Mouse (Mus musculus) urinary bladder, postnatal 4 days (tissue): Measurements from ENCODE around the gene Frs3.
A peak's percentile ranks its signal among the peaks of the same experiment; 100 is the strongest.

Source experiments
- DNase-seq, 2 experiments: peaks; one replicate each; pipeline ENCODE4 v3.0.0; 2021 to 2022; ENCODE audit warnings: low spot score in 2 of 2

Gene Frs3

DNA sequence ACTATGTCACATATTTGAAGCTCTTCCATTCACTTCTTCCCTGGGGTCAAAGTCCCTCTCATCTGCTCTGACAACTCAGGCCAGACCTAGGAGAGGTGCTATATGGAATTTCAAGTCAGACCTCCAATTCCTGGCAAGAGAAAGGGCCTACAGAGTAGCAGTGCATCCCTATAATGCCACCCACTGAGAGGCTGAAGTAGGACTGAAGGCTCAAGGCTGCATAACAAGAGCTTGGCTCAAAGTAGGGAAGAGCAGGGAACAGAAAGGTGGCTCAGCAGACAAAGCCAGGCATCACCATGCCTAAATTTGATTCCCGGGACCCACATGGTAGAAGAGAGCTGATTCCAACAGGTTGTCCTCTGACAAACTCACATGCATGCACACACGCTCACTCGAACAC is 2.8 kb downstream of the Frs3 start:
- DNase-seq = no peak

DNA sequence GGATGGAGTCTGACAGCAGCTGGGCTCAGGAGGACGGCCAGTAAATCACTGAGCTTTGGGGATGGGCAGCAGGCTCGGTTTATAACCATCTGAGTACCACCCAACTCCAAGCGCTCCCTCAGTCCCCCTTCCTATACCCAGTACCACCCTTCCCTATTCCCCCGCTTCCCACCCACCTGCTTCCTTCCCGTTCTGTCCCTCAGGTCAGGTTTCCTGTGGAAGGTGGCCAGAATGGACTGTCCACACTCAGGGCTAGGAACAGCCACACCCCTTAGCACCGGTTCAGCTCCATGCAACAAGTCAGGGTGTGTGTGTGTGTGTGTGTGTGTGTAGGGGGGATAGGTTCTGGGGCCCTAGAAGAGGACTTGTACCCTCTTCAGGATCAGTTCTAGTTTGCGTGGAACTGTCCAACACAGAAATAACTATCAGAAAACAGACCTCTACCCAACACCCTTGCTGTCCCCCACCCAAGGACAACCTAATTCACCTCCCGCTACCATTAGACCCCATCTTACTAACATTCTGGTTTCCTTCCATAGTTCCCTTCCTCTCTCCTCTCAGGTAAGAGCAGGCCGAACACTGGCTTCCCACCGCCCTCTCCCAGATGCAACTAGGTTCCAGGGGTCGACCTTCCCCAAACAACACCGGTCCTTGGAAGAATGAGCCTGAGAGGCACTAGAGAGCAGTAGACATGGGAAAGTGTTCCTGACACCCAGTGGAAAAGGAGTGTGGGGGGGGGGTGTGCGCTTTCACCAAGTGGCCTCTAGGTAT is 5.0 kb downstream of the Frs3 start:
- no peak for DNase-seq

DNA sequence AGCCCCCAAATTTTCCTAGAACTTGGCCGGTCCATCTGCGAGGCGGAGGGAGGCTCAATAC is 5.4 kb downstream of the Frs3 start, which contains the start of gene Gm21981:
Gene Gm21981 (minus strand): TSS at position 14 of the 61 bp plus-strand sequence.
- DNase-seq = no peak

DNA sequence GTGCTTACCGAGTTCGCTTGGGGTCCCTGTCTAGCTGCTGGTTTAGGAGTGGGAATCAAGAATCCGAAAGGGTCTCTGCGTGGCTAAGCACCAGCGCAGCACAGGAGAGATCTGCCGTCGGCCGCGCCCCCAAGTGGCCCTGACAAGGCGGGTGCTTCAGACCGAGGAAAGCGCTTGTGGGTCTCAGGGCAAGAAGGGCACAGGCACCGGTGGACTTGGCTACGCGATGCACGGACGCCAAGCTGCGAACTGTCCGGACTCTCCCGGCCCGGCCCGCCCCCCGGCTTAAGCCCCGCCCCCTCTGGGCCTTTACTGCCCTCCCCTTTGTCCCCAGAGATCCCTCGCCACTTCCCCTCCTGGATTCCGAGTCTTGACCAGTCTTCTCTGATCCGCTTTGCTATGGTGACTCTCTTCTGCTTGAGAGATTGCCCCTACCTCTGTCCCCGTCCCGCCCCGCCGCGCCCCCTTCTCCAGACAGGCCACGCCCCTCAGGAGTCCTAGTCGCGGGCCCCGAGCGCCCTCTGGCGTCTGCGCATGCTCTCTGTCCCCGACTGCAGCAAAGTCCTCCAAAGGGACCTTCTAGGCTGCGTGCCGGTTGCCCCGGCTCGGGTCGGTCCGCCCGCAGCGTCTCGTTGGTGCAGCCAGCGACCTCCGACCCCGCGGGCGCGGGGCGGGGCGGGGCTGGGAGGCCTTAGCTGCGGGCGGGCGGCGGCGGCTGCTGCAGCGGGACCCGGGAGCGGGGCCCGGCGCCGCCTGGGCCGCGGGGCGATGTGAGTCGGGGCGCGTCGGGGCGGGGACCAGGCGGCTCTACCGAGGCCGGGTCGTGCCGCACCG is 5.9 kb downstream of the Frs3 start, which contains the start of gene Prickle4:
Gene Prickle4 (minus strand): TSS at position 234 of the 834 bp plus-strand sequence.
- peak; percentile 96 to 98 for DNase-seq

DNA sequence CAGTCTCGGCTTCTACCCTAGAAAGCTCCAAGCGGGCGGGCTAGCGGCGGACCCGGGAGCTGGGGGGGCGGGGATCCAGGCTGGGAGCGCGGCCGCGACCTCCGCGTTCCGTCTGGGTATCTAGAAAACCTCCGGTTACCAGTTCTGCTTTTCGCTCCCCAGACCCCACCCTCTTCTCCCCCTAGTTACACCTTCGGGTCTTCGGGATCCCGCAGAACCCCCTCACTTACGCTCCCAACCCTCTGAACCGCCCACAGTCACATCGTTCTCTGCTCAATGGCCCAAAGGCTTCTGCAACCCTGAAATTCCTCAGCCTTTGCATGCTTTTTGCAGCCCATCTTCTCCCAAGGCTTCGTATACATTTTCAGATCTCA is 6.5 kb downstream of the Frs3 start:
- no peak for DNase-seq

DNA sequence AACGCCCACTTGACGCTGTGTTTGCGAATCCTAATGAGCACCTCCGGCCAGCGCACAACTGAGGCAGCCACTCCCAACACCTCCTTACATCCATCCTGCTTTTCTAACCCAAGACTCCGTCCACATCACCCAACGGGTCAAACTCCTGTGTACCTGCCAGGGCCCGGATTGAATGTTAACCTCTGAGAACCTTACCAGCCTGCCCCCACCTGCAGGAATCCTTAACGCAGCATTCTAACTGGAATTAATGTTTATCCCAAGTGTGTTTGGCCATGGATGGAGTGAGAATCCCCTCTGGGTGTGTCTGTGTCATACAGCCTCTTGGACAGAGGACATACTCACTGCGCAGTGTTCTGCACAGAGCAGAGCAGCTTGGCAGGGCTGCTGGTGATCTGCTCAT is 9.3 kb downstream of the Frs3 start:
- no peak for DNase-seq

DNA sequence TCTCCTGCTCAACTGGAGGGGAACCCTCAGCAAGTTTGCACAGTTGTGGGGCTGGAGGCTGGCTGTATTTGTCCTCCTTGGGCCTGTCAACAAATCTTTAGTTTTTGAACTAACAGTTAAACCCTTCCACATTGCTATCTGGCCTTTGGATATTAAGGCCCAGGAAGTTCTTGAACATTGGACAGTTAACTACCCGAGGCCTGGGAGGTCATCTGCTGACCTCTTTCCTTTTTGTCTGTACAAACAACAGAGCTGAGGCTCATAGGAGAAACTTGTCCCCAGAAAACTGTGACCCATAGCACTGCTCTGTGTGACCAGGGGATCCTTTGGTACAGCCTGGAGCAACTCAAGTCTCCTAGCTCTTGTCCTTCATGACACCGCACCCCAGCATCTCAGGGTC is 10.2 kb downstream of the Frs3 start:
- no peak for DNase-seq

DNA sequence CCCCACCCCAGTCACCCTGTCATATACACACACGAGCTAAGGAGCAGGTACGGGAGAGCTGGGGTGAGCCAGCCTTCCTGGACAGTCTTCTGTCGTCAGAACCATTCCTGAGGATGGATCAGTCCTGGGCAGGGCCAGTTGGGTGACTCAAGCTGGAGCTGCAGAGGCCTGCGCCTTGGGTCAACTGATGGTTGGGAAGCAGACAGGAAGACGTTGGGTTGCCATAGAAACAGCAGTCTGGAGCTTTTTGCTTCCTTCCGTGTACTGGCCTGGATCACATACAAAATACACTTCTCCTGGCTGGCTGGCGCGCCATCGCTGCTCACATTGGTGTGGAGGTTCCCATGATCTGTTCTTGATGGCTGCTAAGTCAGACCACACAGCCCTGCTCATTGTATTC is 13.0 kb downstream of the Frs3 start:
- DNase-seq = no peak

DNA sequence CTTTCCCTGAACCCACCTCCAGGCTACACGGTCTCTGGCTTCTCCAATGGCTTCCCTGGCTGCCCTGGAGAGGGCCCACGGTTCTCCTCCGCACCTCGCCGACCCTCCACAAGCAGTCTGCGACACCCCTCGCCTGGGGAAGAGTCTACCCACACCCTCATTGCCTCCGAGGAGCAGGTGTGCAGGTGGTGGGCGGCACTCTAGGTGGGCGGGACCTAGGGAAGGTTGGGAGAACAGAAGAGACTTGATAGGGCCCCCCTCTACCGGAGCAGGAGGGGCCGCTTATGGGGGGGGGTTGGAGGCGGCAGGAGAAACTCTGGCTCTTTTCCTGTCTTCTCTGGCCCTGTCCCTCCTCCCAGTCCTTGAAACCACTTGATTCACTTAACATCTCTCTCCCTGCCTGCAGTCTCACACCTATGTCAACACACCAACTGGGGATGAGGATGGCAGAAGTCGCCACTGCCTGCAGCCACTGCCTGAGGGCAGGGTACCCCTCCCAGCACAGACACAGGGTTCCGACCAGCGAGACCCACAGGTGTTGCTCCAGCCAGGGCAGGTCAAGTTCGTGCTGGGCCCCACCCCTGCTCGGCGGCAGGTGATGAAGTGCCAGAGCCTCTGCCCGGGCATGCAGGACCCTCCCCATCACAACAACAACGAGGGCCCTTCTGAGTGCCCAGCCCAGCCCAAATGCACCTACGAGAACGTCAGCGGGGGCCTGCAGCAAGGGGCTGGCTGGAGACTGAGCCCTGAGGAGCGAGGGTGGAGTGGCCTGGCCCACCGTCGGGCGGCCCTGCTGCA is 13.9 kb downstream of the Frs3 start:
- DNase-seq = no peak

DNA sequence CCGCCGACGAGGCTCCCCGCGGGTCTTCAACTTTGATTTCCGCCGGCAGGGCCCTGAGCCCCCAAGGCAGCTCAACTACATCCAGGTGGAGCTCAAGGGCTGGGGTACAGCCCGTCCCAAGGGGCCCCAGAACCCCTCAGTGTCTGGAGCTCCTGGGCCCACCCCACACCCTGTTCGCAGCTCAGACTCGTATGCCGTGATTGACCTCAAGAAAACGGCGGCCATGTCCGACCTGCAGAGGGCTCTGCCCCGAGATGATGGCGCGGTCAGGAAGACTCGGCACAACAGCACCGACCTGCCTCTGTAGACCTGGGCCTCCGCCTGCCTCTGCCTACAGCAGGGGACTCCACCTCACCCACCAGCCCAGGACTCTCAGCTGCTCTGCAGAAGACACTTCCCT is 14.7 kb downstream of the Frs3 start:
- DNase-seq = no peak

DNA sequence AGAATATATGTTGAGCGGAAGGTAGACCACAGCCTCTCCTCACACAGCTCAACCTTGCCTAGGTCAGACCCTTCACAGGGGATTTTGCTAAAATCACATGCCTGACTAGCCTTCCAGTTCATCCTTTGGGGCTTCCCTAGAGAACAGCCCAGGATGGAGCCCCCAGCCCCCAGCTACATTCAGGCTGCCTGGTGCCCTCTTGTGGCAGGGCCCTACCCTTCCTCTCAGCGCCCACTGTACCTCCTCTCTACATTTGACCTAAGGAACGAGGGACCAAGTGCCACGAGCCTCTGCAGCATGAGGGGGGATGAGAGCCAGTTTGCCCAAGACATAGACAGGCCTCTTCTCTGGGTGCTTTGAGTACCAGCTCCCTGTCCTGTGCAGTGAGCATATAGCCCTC is 15.9 kb downstream of the Frs3 start:
- no peak for DNase-seq

DNA sequence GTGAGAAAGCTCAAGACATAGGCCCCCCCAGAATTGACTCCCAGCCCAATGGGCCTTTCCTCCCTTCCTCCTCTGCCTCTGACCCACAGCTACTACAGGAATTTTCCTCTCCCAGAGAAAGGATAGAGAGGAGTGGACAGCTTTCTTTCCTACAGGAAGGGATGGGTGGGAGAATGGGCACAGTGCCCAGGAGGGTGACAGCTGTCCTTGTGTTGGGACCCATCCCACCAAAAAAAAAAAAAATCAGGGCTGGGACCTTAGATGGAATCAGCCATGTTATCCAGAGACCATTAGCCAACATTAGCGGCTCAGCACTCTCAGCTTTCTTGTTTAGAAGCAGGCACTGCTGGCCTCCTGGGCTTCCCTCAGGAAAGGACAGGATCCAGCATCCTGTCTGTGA is 17.4 kb downstream of the Frs3 start:
- DNase-seq = no peak

DNA sequence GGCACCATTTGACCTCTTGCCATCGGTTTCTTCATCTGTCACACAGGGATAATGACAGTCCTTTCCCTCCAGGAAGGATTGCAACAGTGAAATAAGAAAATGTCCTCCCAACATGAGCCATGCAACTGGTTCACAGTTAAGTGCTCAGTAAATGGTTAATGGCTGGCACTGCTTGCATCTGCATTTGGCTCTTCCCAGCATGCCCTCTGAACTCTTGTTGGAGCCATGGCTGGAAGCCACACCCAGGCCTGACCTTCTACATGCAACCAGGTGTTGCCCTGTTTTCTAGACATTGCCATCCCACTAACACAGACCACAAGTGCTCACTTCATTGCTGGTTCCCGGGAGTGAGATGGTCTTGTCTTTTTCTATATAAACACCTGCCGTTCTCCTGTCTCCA is 19.1 kb downstream of the Frs3 start:
- DNase-seq = no peak

DNA sequence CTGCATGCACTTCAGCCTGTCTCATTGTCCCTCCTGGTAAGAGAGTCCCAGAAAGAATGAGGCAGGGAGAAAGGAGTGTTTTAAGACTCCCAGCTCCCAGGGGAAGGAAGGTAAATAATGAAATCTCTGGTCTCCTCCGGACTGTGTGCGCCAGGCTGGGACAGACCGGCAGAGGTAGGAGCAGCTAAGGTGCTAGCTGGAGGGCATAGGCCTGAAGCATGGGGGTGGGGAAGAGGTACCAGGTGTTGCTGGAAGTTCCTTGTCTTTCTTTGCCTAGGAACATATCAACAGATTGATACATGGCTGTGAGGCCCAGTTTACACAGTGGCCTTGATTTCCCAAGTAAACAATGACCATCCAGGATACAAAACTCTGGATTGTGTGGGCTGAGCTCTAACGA is 20.1 kb downstream of the Frs3 start:
- DNase-seq = no peak

DNA sequence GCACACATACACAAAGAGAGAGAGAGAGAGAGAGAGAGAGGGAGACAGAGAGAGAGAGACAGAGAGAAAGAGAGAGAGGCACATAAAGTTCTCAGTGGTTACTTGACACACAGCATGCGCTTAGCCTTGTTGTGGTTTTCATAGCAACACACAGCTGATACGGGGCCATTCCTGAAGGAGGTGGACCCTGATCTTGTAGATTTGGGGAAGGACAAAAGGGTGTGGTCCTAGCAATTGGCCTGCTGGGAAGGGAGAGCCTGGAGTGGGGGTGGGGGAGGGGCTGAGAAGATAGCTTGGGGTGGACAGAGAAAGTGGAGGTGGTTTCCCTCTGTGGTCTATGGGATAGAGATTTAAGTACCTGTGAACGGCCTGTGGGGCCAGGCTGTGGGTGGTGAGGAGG is 21.2 kb downstream of the Frs3 start:
- no peak for DNase-seq

DNA sequence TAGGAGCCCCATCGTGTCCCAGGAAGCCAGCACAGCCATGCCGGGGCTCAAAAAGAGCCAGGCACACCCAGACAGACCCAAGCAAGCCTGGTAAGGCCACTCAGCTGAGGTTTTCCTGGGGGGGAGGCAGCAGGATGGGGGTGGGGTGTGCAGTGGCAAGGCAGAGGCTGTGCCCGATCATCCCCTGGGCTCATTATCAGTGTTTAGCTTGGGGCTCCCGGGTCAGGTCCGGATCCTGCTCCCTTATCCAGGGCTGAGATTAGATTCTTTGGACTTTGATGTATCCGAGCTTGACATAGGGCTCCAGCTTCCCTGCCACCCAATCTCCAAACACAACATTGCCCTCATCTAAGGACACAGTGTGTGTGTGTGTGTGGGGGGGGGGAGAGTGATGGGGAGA is 23.1 kb downstream of the Frs3 start:
- no peak for DNase-seq

DNA sequence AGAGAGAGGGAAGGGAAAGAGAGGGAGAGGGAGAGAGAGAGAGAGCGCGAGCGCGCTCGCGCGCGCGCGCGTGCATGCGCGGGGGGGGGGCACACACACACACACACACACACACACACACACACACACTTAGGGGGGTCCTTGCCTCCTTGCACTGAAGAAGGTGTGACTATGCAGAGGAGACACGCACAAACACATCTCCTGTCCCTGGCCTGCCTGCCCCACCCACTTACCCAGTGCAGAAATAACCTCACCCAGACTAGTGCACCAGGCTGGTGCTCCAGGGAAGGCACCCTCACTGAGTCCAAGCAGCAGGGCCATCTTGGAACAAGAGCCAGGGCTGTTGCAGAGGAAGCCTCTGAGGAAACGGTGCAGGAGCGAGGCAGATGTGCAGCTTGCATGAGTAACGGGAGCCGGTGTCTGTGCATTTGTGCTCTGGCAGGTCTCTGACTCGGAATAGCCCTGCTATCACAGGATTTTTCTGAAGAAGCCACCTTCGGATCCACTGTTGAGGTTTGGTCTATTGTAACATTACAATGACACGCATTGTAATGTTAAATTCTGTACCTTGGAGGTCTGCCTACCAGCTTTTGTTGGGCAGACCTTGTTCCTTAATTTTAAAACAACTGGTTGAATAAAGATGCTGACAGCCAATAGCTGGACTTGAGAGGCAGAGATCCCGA is 24.2 kb downstream of the Frs3 start:
- no peak for DNase-seq

DNA sequence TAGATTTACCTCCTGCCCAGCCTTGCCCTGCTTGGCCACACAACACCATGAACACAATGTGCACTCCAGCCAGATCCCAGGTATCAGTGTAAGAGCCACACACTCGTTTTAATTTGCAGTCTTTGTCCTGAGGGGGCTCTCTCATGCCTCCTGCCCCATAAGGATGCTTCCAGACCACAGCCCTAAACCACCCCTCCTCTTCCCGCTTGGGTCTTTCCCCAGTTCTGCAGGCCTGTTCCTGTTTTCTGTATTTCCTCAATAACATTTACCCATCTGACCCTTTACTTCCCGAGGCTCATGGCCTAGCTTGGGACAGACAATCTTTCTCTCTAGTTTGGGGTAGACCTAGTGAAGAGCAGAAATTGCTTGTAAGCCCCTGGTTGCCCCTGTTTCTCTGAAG is 26.2 kb downstream of the Frs3 start:
- no peak for DNase-seq

DNA sequence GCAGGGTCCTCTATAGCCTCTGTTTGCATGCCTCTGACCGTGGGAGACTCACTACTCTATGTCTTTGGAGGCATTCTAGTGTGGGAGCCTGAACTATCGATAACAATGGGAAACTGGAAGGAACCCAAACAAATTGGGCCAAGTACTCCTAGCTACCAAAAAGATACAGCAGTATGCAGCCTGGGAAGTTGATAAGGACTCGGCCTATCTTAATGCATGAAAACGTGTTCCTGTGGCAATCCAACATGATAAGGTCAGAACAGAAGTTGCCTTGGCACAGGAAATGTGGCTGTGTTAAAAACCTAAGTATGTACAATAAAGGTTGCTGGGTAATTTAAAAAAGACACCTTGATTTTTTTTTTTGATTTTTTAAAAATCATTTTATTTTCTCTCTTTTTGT is 32.4 kb downstream of the Frs3 start:
- no peak for DNase-seq

DNA sequence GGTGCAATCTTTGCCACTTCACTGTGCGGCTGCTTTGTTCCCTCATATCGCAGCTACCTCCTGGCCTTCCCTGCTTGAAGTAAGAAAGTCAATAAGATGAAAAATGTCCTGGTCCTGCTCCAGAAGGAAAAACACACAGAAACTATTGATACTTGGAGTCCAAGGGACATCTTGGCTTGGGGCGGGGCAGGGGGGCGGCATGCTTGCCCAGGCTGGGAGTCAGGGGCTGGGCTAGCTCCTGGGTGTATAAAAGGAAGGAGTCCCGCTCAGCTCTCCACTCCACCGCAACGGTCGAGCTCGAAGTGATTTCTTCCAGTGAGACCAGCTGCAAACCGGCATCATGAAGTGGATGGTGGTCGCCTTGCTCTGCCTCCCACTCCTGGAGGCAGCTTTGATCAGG is 37.7 kb downstream of the Frs3 start, which contains the start of gene Pgc:
Gene Pgc (plus strand): TSS at position 277 of the 400 bp plus-strand sequence.
- no peak for DNase-seq

DNA sequence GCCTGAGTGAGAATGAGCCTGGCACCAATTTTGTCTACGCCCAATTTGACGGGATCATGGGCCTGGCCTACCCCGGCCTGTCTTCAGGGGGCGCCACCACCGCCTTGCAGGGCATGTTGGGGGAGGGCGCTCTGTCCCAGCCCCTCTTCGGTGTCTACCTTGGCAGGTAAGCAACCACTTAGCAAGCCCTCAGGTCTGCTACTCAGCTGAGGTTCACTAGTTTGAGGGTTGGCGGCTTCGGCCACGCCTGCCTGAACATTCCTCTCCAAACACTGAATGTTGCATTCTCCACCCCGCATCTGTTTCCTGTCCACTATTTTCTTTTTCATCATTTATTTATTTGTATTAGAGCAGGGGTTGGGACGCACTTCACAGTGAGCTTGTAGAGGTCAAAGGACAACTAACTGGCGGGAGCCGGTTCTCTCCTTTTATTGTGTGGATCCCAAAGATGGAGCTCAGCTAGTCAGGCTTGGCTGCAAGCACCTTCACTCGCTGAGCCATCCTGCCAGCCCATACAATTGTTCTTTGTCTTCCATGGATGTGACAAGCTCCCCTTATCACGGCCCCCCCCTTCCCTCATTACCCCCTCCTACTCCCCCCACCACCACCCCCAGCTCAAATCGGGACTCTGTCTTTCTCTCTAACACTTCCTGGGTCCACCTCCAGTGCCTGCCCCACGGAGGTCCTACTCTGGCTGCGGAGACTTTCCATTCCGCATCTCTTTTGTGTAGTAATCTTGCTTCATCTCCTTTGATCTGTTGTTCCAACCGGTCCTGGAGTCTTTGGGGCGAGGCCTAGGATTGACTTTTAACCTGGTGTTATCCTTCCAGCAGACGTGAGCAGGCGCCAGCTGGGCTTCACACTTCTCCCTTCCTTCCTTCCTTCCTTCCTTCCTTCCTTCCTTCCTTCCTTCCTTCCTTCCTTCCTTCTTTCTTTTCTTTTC is 42.1 kb downstream of the Frs3 start:
- no peak for DNase-seq
